Mouse (Mus musculus): ENCODE measurements around the gene Lrrc8e. TPM values are rescaled to one million over a fixed set of nuclear protein-coding genes. Genes with fewer than 3 reads are reported as not detected.

The Lrrc8e gene
- polyA plus RNA-seq, 1 experiment from 2014 or later = 0.07 TPM

DNA sequence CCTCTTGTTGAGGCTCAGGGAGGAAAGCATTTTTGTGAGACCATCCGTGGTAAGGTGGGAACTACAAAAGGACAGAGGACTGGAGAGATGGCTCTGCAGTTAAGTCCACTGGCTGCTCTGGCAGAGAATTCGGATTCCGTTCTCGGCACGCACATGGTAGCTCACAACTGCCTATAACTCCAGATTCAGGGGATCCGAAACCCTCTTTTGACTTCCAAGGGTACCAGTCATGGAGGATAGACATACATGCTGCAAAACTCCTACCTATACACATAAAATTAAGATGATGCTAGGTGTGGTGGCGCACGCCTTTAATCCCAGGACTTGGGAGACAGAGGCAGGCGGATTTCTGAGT, 49.5 kb downstream of the Lrrc8e start:
- no peaks in the 10 kb centered on the region for H3K9me3 ChIP-seq (ENCODE audit: control insufficient read depth, low read length)
- ATAC-seq (ENCODE audit: low read depth) = no peak; the same call in 1 of the 2 replicates

More for the DNA sequence above, 49.5 kb downstream of the Lrrc8e start:
- Histone ChIP-seq H3K27me3 (ENCODE audit: control insufficient read depth, insufficient read depth, low read length) (no peaks in the 10 kb centered on the region), H3K4me3 (ENCODE audit: low read depth, low read length) (peak overlapping the region; percentile 76), H3K4me1 (ENCODE audit: control insufficient read depth, insufficient read depth, low read length) (peaks cover 5% of the 10 kb centered on the region), H3K4me2 (ENCODE audit: low read depth, low read length) (peak overlapping the region; percentile 83), H3K27ac (ENCODE audit: low read depth, low read length) (peak overlapping the region; percentile 82), H3K36me3 (ENCODE audit: control insufficient read depth, insufficient read depth, low read length) (peaks cover 6% of the 10 kb centered on the region; the same call in 1 of the 2 replicates), H3K9ac (replicated peaks; ENCODE audit: low read depth, low read length) (peak overlapping the region; percentile 74)
- 26% methylated on average over 9 of the region's 9 CpGs for WGBS

Other genes with a start within 250 kb of the Lrrc8e start
- not detected in 2 replicates for gene Cd209f, start 121.0 kb upstream of the Lrrc8e start, polyA plus RNA-seq (2014; fragmentation: Nextera tagmentation; extraction: Ambion mirVana)
- not detected in 2 replicates for gene Cd209g, start 92.7 kb upstream of the Lrrc8e start, polyA plus RNA-seq (2014; fragmentation: Nextera tagmentation; extraction: Ambion mirVana)
- gene Evi5l, start 60.3 kb upstream of the Lrrc8e start, polyA plus RNA-seq (2014; fragmentation: Nextera tagmentation; extraction: Ambion mirVana) = 86.7 and 96.4 TPM in 2 replicates
- 48.5 and 53.3 TPM in 2 replicates for gene Prr36, start 9.4 kb upstream of the Lrrc8e start, polyA plus RNA-seq (2014; fragmentation: Nextera tagmentation; extraction: Ambion mirVana)
- gene Map2k7, start 11.9 kb downstream of the Lrrc8e start, polyA plus RNA-seq (2014; fragmentation: Nextera tagmentation; extraction: Ambion mirVana) = 17.4 and 22.1 TPM in 2 replicates
- 0.89 and 1.3 TPM in 2 replicates for gene Gm49320, start 12.0 kb downstream of the Lrrc8e start, polyA plus RNA-seq (2014; fragmentation: Nextera tagmentation; extraction: Ambion mirVana)
- 4.2 and 6.5 TPM in 2 replicates for gene Tgfbr3l, start 21.4 kb downstream of the Lrrc8e start, polyA plus RNA-seq (2014; fragmentation: Nextera tagmentation; extraction: Ambion mirVana)
- 57.9 and 69.0 TPM in 2 replicates for gene Snapc2, start 26.3 kb downstream of the Lrrc8e start, polyA plus RNA-seq (2014; fragmentation: Nextera tagmentation; extraction: Ambion mirVana)
- gene Ctxn1, start 32.4 kb downstream of the Lrrc8e start, polyA plus RNA-seq (2014; fragmentation: Nextera tagmentation; extraction: Ambion mirVana) = 203 and 212 TPM in 2 replicates
- gene Timm44, start 49.1 kb downstream of the Lrrc8e start, polyA plus RNA-seq (2014; fragmentation: Nextera tagmentation; extraction: Ambion mirVana) = 52.2 and 52.3 TPM in 2 replicates
- gene Ccl25, start 98.4 kb downstream of the Lrrc8e start, polyA plus RNA-seq (2014; fragmentation: Nextera tagmentation; extraction: Ambion mirVana) = 21.4 and 24.3 TPM in 2 replicates
- 106 and 120 TPM in 2 replicates for gene Elavl1, start 98.6 kb downstream of the Lrrc8e start, polyA plus RNA-seq (2014; fragmentation: Nextera tagmentation; extraction: Ambion mirVana)

All from neural tube, embryonic 14.5 days (tissue).